Comparison of ENCODE assay signal across 8 mouse cellular contexts in genomic region chr4:125127305-125128084, GRCm38 (mm10). TPM values are rescaled to one million over a fixed set of nuclear protein-coding genes. Genes with fewer than 3 reads are reported as not detected.
DNase-seq lines count a peak whose midpoint lies in the region; ATAC-seq and TF ChIP-seq lines count a peak whose summit lies in the region.

Zc3h12a (minus strand) TSS chr4:125127840.

- H3K4me2 ChIP-seq in heart, embryonic 16.5 days (ENCODE audit: low read depth, low read length), result peak within 1 kb of the TSS; percentile 99
- H3K4me2 ChIP-seq in lung, embryonic 16.5 days (ENCODE audit: low read depth, low read length), result peak within 1 kb of the TSS; percentile 84

- TF ChIP-seq POLR2A in ES-Bruce4 (IDR thresholded peaks at IDR 0.05; ENCODE audit: insufficient read depth, low read length), result no peak
- no peak for TF ChIP-seq POLR2A in brain, embryonic 14.5 days (IDR thresholded peaks at IDR 0.05; ENCODE audit: borderline replicate concordance, extremely low read depth, insufficient read depth, insufficient read length, poor library complexity, severe bottlenecking)
- TF ChIP-seq POLR2A in olfactory bulb, adult 2 months (IDR thresholded peaks at IDR 0.05; ENCODE audit: insufficient read depth, low read depth, low read length), result no peak

- DNase-seq in brain, embryonic 14.5 days (ENCODE audit: low read depth), result peak; percentile 87
- DNase-seq in kidney, postnatal 25 days, result peak; percentile 95
- peak; percentile 95 for DNase-seq in thymus, postnatal 0 days (ENCODE audit: low spot score)

- under 1% methylated on average over 62 of the region's 62 CpGs for WGBS in heart, embryonic 16.5 days
- under 1% methylated on average over 62 of the region's 62 CpGs for WGBS in lung, embryonic 16.5 days
- 1% methylated on average over 62 of the region's 62 CpGs for WGBS in olfactory bulb, adult 2 months

- peak within 1 kb of the TSS; percentile 21 for H3K27ac ChIP-seq in ES-Bruce4 (ENCODE audit: insufficient read depth, low read length)
- H3K27ac ChIP-seq in heart, embryonic 16.5 days (ENCODE audit: low read length), result peak within 1 kb of the TSS; percentile 74
- 0 out of 2 replicates have a peak within 1 kb of the TSS, but pooled peaks have one; percentile 7 for H3K27ac ChIP-seq in lung, embryonic 16.5 days (ENCODE audit: low read length)
- no peak within 1 kb of the TSS for H3K27ac ChIP-seq in olfactory bulb, adult 2 months (ENCODE audit: insufficient read depth, low read depth, low read length)

- H3K9me3 ChIP-seq in ES-Bruce4 (replicated peaks; ENCODE audit: control insufficient read depth, insufficient read depth, low read length, poor library complexity, severe bottlenecking), result no peaks in the 10 kb centered on the region
- H3K9me3 ChIP-seq in heart, embryonic 16.5 days (replicated peaks; ENCODE audit: control insufficient read depth, low read length), result no peaks in the 10 kb centered on the region
- no peaks in the 10 kb centered on the region for H3K9me3 ChIP-seq in lung, embryonic 16.5 days (ENCODE audit: control insufficient read depth, low read length)

- no peaks in the 10 kb centered on the region for H3K27me3 ChIP-seq in ES-Bruce4 (ENCODE audit: control insufficient read depth, insufficient read depth, low read length, poor library complexity, severe bottlenecking)
- no peaks in the 10 kb centered on the region for H3K27me3 ChIP-seq in heart, embryonic 16.5 days (ENCODE audit: control insufficient read depth, insufficient read depth, low read length)
- H3K27me3 ChIP-seq in lung, embryonic 16.5 days (ENCODE audit: control insufficient read depth, insufficient read depth, low read depth, low read length), result peaks cover 2% of the 10 kb centered on the region; the same call in 1 of the 2 replicates

- peak; percentile 92 for ATAC-seq in erythroid progenitor cell, adult 5-6 weeks (replicated peaks; ENCODE audit: low FRiP score, poor library complexity, severe bottlenecking)
- ATAC-seq in heart, embryonic 16.5 days (replicated peaks; ENCODE audit: extremely low read depth, insufficient read depth, low FRiP score), result peak; percentile 93
- peak; percentile 95 for ATAC-seq in lung, embryonic 16.5 days (ENCODE audit: low read depth)

- no peak for TF ChIP-seq CTCF in ES-Bruce4 (IDR thresholded peaks at IDR 0.05; ENCODE audit: low read depth, low read length)
- no peak for TF ChIP-seq CTCF in brain, embryonic 14.5 days (IDR thresholded peaks at IDR 0.05; ENCODE audit: borderline replicate concordance, extremely low read depth, insufficient read depth, insufficient read length)
- no peak for TF ChIP-seq CTCF in olfactory bulb, adult 2 months (IDR thresholded peaks at IDR 0.05; ENCODE audit: insufficient read depth, low read depth, low read length)

- no peak for TF ChIP-seq EP300 in ES-Bruce4 (IDR thresholded peaks at IDR 0.05; ENCODE audit: insufficient read depth, low read depth, low read length)

- peak within 1 kb of the TSS; percentile 75 for H3K4me3 ChIP-seq in ES-Bruce4 (ENCODE audit: low read depth, low read length)
- H3K4me3 ChIP-seq in heart, embryonic 16.5 days (ENCODE audit: low read length), result peak within 1 kb of the TSS; percentile 92
- H3K4me3 ChIP-seq in lung, embryonic 16.5 days (ENCODE audit: low read length), result peak within 1 kb of the TSS; percentile 71
- H3K4me3 ChIP-seq in olfactory bulb, adult 2 months (ENCODE audit: insufficient read depth, low read depth, low read length), result peak within 1 kb of the TSS; percentile 53

- peak within 1 kb of the TSS; percentile 50 for H3K9ac ChIP-seq in ES-Bruce4 (ENCODE audit: low read depth, poor library complexity, severe bottlenecking)
- H3K9ac ChIP-seq in heart, embryonic 16.5 days (ENCODE audit: low read length), result peak within 1 kb of the TSS; percentile 86
- H3K9ac ChIP-seq in lung, embryonic 16.5 days (ENCODE audit: low read length), result peak within 1 kb of the TSS; percentile 64

- 0 out of 2 replicates have a peak, but pooled peaks cover 2% of the 10 kb centered on the region for H3K36me3 ChIP-seq in ES-Bruce4 (ENCODE audit: control insufficient read depth, insufficient read depth, low read length, poor library complexity, severe bottlenecking)
- H3K36me3 ChIP-seq in heart, embryonic 16.5 days (ENCODE audit: control insufficient read depth, insufficient read depth), result no peaks in the 10 kb centered on the region
- H3K36me3 ChIP-seq in lung, embryonic 16.5 days (ENCODE audit: control insufficient read depth, insufficient read depth, low read length), result no peaks in the 10 kb centered on the region

- peaks cover 14% of the 10 kb centered on the region for H3K4me1 ChIP-seq in ES-Bruce4 (ENCODE audit: control insufficient read depth, insufficient read depth, low read length)
- peaks cover 34% of the 10 kb centered on the region for H3K4me1 ChIP-seq in heart, embryonic 16.5 days (ENCODE audit: control insufficient read depth, insufficient read depth, low read length)
- peaks cover 24% of the 10 kb centered on the region for H3K4me1 ChIP-seq in lung, embryonic 16.5 days (replicated peaks; ENCODE audit: control insufficient read depth, insufficient read depth, low read length)
- H3K4me1 ChIP-seq in olfactory bulb, adult 2 months (ENCODE audit: control insufficient read depth, insufficient read depth, low read length), result peaks cover 34% of the 10 kb centered on the region

RNA-seq across cellular contexts. Expression of gene Zc3h12a, which starts in this region (rescaled TPM):
- polyA plus RNA-seq in ES-Bruce4 (2011; ENCODE audit: insufficient read depth, insufficient read length, low read depth, missing spikeins), result 3.6 and 4.7 TPM in 2 replicates
- polyA plus RNA-seq in brain, embryonic 14.5 days (2012; rRNA removed), result 0.57 and 0.85 TPM in 2 replicates
- total RNA-seq in erythroid progenitor cell, adult 5-6 weeks (2015; ENCODE audit: low replicate concordance), result 0.42 and 2.5 TPM in 2 replicates
- total RNA-seq in erythroid progenitor cell, adult 5-6 weeks (2017; ENCODE audit: low replicate concordance), result 0.45 TPM in 1 of 2 replicates, not detected in the other
- 0.69 and 1.6 TPM in 2 replicates for polyA plus RNA-seq in heart, embryonic 16.5 days (2015; fragmentation: Nextera tagmentation; extraction: Ambion mirVana)
- 0.55 and 0.58 TPM in 2 replicates for polyA plus RNA-seq in lung, embryonic 16.5 days (2015; fragmentation: Nextera tagmentation; extraction: Ambion mirVana)
- polyA plus RNA-seq in olfactory bulb, adult 2 months (2012; ENCODE audit: insufficient read depth, insufficient read length, low replicate concordance, missing spikeins), result not detected in 2 replicates
- polyA plus RNA-seq in thymus, postnatal 0 days (2015; fragmentation: Nextera tagmentation; extraction: Ambion mirVana), result 3.0 and 3.5 TPM in 2 replicates

Comparison
In these comparisons a context has a peak if more than half of its experiments do, and no peak if none do; other contexts are left out.
1. Peak in DNase-seq in brain, embryonic 14.5 days; RNA of the gene not detected or under 1 TPM.
2. Peak in ATAC-seq, H3K4me3 ChIP-seq, H3K27ac ChIP-seq, H3K9ac ChIP-seq and H3K4me2 ChIP-seq in lung, embryonic 16.5 days; RNA of the gene not detected or under 1 TPM.